Mouse (Mus musculus) stomach, postnatal 0 days (tissue): ENCODE data around the gene Krt8.

Experiments used
- CTCF ChIP-seq: IDR thresholded peaks from 2 replicates; pipeline ENCODE4 v1.5.1; 2016; ENCODE audit warnings: antibody characterized with exemption, low read depth, mild to moderate bottlenecking, moderate library complexity
- EP300 ChIP-seq: optimal IDR thresholded peaks from 2 replicates; pipeline ENCODE3; 2016; ENCODE audit warnings: antibody characterized with exemption

DNA sequence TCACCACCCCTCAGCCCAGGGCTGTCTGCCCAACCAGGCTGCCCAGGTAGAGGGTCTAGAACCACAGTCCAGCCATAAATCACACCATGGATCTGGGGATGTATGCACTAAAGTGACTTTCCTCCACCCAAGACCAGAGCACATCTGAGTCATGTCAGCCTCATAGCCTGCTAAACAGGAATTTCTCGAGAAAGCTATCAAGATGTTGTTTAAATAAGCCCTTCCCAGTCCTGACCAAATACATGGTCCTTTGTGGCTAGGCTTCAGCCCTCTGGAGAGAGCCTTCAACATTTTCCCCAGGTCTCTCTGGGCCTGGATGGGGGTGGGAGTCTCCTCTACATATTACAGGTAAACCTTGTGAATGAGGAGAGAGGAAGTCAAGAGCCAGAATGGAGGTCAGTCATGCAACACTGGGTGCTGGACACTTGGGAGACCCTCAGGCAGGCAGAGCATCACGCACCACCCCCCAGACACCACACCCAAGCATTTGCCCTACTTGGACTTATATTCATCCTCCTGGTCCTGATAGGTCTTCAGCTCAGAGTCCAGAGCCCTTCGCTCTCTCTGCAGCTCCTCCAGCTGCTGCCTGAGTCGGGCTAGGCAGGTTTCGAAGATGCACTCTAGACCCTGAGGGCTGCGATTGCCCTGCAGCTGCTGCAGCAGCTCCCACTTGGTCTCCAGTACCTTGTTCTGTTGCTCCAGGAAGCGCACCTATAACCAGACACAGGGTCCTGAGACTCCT is 51.4 kb downstream of the Krt8 start:
- TF ChIP-seq CTCF (no peak), EP300 (no peak)
